Mouse (Mus musculus): ENCODE data around the gene Idh3a.
A peak's percentile ranks its signal among the peaks of the same experiment; 100 is the strongest.

- TF ChIP-seq CTCF (IDR thresholded peaks at IDR 0.05; ENCODE audit: control insufficient read depth, insufficient read depth, insufficient read length) (no peak), USF1 (IDR thresholded peaks at IDR 0.05; ENCODE audit: low read depth) (peak; percentile 98), MAX (IDR thresholded peaks at IDR 0.05) (no peak), MYOD1 (IDR thresholded peaks at IDR 0.05; ENCODE audit: control insufficient read depth, insufficient read length, low read depth) (no peak), CEBPB (IDR thresholded peaks at IDR 0.05; ENCODE audit: low read depth) (no peak), FOSL1 (IDR thresholded peaks at IDR 0.05; ENCODE audit: insufficient read depth, low read length, poor library complexity, severe bottlenecking) (no peak), MYOG (IDR thresholded peaks at IDR 0.05; ENCODE audit: control insufficient read depth, extremely low read depth, insufficient read length) (no peak)
These were observed 63.2 kb downstream of the Idh3a start for GRCm38 (mm10) chr9:54649360-54649759.
